Mouse (Mus musculus): ENCODE measurements around the gene Rasgef1b.

Gene Rasgef1b

DNA sequence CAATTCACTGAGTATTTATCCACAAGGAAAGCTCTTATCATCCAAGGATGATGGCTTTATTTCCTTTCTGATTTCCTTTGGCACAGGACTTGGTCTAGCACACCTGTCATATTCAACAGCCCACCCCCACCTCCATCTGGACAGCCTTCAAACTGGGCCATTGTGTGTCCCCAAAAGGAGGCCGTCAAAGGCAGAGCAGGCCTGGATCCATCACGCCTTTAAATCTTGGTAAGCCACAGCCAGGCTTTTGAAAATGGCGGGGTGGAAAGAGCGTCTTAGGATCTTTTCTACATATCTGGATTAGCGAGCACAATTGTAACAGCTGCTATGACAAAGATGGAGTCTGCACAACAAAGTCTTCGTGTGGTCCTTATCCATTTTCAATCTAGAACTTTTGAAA lies 515.7 kb downstream of the Rasgef1b start:
- DNase-seq (ENCODE audit: low spot score) = no peak

GRCm38 (mm10) chr5:99203475-99203874 lies 525.4 kb downstream of the Rasgef1b start:
- no peak for DNase-seq (ENCODE audit: low spot score)

DNA sequence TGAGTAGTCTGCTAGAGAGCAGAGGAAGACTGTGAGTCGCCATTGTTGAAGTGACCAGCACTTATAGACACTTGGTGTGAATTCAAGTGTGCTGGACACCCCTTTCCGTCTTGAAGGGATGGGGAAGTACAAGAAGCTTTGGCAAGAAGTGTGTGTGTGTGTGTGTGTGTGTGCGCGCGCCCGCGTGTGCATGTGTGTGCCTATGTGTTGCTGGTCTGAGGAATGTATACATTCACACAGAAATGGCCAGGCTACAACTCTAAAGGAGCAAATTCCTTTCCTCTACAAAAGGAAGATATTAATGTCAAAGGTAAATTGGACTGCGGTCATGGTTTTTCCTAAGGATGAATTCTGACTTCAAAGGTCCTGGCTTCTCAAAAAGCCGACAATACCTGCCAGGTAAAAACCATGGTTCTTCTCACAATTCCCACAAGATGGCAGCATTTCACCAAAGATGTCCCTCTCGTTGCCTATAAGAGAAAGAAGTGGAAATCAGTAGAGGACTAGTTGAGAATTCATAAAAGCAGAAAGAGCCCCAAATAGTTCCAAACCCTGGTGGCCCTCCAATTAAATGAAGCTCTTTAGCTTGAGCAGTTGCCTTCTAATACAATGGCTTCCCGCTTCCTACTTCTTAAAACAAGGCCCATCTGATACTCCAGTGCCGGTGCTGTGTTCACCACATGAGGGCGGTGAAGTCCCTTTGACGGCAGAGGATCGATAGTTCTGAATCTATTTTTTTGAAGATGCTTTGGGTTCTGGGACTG lies 526.6 kb downstream of the Rasgef1b start:
- peak; percentile 60 for DNase-seq (ENCODE audit: low spot score)

DNA sequence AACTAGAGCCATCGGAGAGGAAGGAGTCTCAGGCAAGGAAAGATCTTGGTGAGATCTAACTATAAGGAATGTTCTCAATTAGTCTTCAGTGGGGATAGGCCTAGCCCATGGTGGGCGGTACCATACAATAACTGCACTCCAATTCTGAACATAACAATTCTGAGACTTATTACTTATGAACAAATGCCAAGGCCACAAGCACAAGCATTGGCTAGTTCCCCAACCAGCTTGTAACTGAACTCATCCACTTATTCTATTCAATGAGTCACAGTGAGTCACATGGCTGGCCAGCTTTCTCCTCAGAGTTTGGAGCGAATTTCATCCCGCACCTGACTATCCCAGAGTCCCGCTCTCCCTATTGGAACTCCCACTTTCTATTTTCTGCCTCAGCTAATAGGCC lies 533.4 kb downstream of the Rasgef1b start:
- no peak for DNase-seq (ENCODE audit: low spot score)

DNA sequence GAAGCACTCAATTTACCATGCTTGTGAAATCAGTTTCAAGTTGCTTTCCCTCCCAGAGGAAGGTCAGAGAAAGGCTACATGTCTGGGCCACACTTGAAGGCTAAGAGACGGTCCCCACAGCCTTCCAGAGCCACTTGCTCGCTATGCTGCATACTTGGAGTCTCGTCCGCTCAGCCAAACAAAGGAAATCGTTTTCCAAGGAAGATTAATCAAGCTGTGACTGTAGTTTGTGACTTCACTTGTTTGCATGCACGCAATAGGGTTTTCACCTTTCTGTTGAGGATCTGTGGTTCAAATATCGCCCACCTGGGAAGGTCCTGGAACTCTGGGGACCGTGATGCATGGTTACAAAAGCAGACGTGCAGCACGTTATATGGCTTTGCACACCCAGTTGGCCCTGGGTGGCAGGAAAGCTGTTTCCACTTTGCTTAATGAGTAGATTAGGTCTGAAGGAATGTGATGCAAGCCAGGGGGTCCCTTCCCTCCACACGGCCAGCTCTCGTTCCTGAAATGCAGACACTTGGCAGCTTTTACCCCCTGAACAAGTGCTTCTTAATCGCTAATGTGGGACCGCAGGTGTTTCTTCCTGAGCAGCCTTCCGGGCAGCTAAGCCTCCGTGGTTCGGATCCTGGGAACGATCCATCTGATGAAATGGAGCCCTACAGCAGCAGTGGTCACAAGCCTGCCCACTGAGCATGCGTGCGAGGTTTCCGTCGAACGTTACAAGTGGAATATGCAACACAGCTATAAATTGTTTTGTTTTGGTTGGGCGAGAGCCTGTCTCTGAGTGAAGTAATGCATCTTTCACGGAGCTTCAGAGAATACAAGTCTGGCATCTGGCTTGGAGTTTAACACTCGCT lies 537.7 kb downstream of the Rasgef1b start:
- DNase-seq (ENCODE audit: low spot score) = no peak

DNA sequence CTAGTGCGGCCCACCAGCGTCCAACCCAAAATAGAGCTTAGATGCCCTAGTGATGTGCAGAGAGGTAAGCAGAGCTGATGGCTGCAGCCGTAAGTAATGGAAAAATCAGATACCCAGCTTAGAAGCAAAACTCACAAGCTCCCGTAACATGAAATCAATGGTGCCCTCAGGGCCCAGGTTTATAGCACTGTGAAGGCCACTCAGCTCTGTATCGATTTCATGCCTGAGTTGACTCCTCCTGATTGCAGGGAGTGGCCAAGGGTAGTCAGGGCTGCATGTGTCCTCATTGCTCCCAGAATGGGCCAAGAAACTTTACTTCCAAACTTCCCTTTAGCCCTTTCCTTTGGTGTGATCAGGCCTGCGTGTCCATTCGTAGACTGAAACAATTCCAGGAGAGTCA lies 545.2 kb downstream of the Rasgef1b start:
- DNase-seq (ENCODE audit: low spot score) = no peak

DNA sequence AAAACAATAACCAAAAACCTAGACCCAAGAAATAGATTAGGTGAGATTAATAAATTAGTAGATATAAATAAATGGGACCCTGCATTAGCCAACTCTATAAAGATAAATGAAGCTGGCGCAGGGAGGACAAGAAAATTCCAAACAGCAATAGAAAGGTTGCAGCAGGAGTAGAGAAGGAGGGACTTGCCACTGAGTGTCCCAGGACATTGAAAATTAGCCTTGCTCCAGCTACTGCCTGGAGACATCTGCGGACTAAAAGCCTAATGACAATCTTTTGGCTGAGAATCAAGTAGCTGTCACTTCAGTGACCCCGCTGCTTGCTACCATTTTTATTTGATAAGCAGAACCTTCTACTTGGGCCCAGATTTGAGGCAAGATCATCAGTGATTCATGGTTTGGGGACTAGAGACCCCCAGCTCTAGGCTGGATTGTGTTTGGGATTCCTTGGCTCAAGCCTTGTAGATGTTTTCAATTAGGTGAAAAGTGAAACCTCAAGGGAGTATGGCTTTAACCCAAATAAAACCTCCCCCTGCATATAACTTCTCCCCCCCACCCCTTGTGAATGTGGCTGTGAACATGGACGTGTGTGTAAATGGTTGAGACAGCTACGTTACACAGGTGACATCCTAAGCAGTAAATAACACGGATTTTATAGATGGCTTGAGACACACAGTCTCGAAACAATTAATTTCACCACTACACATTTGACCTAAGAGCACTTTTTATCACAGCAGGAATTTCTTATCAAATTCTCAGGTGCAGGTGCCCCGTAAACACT lies 554.1 kb downstream of the Rasgef1b start:
- DNase-seq (ENCODE audit: low spot score) = no peak

- no peak for DNase-seq (ENCODE audit: low spot score)
Observed at GRCm38 (mm10) chr5:99169836-99170235, 559.0 kb downstream of the Rasgef1b start.

GRCm38 (mm10) chr5:99167767-99168166 lies 561.1 kb downstream of the Rasgef1b start:
- no peak for DNase-seq (ENCODE audit: low spot score)

All from left cerebral cortex, adult 11 months (tissue).